Mouse (Mus musculus) adipocyte (in vitro differentiated cells): Measurements from ENCODE around the gene Srsf2.
"Not testable (repeated sequence)": the region's sequence is repeated elsewhere in the genome, so short reads cannot be mapped to it uniquely, and the experiment has no call there.

Experiments
- DNase-seq: peaks from one replicate; pipeline ENCODE4 v3.0.0-alpha.2; 2016; ENCODE audit warnings: low spot score

Srsf2 gene

DNA sequence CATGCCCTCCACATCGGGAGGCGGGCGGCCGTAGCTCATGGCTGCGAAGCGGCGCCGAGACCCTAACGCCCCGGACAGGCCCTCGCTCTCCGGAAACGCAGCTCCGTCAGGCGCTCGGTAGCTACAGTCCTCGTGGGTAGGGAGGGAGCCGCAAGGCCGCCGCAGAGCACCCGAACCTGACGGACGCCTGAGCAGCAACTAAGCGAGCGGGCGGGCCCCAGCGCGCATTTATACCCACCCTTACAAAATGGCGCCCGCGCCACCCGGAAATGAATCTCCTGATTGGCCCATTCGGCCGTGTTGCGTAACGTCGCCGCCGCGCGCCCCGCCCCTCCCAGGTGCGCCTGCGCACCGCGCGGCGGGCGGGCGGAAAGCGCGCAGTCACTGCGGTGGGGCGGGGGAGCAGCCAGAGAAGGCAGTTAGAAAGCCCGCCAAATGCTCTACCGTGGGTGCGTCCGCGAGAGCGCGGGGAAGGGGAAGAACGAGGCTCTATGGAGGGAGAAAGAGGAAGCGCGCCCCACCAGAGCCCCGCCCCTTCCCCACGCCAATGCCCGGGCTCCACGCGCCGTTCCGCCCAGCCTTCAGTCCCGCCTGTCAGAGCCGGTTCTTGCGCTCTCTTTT lies at the start of gene Srsf2:
TSS of gene Srsf2 (minus strand) at position 204 of the 621 bp plus-strand sequence.
- peak; percentile 95 for DNase-seq

GRCm38 (mm10) chr11:116902588-116902987 lies 49.7 kb upstream of the Srsf2 start:
- DNase-seq: not testable (repeated sequence)

GRCm38 (mm10) chr11:116899247-116899646 lies 46.4 kb upstream of the Srsf2 start:
- no peak for DNase-seq

DNA sequence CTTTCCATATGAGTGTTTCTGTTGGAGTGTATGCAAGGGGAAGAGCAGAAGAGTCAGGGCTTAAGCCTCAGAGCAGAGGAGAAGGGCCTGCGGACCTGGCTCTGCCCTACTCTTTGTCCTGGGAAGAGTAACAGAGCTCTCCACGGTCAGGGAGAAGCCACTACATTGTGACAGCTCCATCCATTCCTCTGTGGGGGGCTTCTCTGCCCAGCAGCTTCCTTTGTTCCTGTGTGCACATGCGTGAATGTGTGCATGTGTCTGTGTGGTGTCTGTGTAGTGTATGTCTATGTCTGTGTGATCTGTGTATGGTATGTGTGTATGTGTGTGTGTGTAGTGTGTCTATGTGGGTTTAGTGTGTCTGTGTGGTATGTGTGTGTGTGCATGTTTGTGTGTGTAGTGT lies 42.5 kb upstream of the Srsf2 start:
- DNase-seq: no peak

- no peak for DNase-seq
These were observed 40.9 kb upstream of the Srsf2 start for GRCm38 (mm10) chr11:116893532-116894442.

DNA sequence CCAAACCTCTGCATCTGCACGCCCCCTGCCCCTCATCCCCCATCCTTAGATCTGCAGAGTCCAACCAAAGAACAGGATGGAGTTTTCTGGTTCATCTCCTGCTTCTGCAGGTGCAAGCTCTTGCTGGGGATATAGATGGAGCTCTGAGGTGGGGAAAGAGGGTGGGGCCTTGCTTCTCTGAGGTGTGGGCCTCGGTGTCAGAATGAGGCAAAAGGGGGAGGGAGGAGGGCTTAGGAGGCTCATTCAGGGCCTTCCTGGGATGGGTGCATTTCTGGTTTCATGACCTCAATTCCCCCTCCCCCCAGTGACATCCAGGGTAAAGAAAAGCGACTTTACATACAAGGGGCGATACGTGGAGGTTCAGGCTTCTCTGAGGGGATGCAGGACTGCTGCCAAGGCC lies 34.2 kb upstream of the Srsf2 start:
- no peak for DNase-seq

- DNase-seq: peak; percentile 92
These were observed 32.6 kb upstream of the Srsf2 start for GRCm38 (mm10) chr11:116885275-116886151.

DNA sequence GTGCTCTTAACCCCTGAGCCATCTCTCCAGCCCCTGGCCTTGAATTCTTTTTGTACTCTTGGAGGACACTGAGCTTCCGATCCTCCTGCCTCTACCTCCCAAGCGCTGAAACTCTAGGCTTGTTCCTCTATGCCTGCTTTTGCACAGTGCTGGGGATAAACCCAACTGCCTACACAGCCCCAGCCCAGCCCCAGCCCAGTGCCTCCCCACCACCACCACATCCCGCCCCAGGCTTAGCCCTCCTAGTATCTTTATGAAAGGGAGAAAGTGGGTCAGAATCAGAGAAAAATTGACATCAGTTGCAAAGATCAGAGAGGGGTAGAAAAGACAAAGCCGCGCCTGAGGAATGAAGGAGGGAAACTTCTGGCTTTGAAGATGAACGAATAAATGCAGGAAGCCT lies 31.2 kb upstream of the Srsf2 start:
- no peak for DNase-seq

DNA sequence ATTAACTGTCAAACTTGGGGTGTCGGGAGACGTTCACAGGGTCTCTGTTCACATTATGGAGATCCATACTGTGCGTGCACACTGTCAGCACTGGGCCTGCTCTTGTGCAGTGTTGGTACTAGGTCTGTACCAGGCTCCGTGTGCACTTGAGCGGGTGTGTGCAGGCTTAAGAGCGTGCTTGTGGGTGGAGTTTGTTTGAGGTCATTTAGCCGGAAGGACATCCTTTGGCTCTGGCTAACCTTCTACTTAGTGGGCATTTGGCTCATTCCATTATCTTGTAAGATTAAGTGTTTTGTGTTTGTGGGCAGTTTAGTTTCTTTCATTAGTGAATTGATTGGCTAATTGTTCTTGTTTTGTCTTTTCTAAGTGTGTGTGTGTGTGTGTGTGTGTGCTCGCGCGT lies 29.6 kb upstream of the Srsf2 start:
- no peak for DNase-seq

DNA sequence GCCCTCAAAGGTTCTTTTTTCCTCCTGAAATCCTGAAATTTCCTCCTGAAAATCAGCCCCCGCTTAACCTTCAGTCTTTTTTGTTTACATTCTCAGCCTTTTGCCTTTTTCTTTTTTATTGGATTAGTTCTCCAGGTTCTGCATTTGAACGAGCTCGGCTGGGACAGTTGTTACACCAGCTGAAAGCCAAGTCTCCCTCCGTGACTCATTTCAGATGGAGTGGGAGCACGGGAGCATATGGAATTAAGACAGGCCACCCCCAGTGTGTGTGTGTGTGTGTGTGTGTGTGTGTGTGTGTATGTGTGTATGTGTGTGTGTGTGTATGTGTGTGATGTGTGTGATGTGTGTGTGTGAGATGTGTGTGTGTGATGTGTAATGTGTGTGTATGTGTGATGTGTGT lies 28.5 kb upstream of the Srsf2 start:
- DNase-seq: no peak

DNA sequence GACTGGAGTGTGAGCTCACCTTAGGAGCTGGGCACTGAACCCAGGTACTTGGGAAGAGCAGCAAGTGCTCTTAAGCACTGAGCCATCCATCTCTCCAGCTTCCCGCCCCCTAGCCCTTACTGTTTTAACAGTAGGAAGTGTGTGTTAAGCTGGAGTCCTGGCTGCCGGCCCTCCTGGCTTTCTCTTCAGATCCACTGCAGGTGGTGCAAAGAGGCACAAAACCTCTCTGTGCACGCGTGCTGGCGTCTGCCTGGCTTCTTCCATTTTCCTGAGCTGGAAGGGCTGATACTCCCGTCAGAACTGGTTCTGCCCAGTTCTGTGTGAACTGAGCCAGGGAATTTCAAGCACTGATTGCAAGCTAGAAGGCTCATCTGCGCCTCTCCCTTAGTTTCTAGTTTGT lies 27.9 kb upstream of the Srsf2 start:
- peak; percentile 16 for DNase-seq

DNA sequence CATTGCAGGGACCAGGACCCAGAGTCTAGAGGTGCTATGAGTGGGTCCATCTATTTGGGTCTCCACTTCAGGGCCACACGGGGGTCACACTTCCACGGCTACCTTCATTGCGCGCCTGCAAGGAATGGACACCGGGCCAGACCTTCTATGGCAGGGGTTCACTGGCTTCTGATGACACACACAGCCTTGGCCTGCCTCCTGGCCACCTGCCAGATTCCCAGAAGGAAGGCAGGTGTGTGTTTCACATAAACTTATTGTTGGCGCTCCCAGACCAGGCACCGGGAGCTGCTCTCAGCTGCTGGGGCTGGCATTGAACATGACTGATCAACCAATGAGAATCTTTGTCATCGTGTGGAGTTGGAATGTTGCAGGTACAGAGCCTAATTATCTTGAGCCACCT lies 25.6 kb upstream of the Srsf2 start:
- DNase-seq: no peak

GRCm38 (mm10) chr11:116873987-116874386 lies 21.1 kb upstream of the Srsf2 start:
- no peak for DNase-seq

DNA sequence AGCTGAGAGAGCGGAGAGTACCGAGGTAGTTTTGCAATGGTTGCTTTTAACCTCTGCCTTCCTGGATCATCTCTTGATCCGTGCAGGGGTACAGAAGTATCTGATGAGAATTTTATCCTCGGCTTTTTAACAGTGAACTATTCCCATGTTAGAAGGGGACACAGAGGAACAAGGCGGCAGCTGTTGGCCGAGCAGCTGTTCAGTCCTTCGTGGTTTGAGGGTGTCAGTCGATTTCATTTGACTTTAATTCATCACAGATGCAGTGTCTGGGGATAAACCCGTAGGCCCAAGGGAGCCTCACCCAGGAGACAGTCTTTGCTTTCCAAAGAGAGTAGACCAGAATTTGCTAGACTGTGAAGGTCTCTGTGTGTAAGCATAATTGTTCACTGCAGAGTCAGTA lies 18.6 kb upstream of the Srsf2 start:
- DNase-seq: no peak

DNA sequence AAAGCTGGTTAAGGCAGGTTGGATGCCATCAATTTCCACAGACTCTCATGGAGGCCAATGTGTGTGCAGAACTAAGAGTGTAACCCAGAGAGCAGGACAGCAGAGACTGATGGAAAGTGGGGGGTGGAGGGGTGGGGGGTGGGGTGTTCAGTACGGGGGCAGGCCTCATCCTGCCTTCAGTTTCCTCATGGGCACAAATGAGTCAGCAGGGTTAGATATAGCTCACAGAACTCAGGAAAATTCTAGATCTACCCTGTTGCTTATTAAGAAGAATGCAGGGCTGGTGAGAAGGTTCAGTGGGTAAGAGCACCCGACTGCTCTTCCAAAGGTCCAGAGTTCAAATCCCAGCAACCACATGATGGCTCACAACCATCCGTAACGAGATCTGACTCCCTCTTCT lies 16.7 kb upstream of the Srsf2 start:
- DNase-seq: no peak

DNA sequence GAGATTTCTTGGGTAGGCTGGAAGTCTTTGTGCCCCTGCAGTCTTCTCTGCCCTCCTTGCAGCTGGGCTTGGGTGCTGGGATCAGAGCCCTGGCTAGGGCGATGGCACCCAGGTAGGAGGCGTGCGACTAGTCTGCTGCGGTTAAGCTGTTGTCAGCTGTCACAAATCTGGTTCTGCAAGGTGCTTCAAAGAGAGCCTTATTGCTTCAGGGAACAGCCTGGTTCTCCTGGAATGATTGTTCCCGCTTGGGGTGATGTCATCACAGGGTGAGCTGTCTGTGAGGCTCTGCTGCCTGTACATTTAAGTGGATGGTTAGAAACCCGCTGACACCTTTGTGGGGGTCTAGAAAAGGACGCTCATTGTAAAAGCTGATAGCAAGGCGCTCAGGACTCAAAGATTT lies 16.3 kb upstream of the Srsf2 start:
- no peak for DNase-seq

- DNase-seq: peak; percentile 87
These were observed 15.2 kb upstream of the Srsf2 start for GRCm38 (mm10) chr11:116868129-116868528.

DNA sequence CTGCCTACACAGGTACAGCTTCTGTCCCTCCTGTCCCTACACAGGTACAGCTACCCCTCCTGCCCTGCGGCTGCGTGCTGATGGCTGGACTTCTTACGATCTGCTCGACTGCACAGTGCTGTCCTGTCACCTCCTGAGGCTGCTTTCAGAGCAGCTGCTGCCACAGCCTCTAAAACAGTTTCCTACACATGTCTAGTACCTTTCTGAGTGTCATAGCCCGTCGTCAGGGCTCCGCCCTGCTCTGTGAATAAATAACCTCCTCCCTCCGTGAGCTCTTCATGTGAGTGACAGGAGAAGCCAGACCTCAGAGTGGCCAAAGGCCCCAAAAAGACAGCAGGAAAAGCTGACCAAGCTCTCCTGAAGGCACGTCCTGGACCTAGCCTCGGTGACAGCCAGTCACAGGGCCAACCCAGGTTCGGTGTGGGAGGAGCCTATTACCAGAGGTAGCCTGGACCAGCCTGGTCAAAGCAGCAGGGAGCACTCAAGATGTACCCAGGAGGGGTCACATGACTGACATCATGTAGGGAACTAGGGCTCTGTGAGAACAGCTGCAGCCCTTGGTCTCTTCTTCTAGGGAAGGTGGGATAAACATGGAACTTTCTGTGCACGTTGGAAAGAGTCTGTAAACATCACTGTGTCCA lies 13.2 kb upstream of the Srsf2 start:
- DNase-seq: no peak

DNA sequence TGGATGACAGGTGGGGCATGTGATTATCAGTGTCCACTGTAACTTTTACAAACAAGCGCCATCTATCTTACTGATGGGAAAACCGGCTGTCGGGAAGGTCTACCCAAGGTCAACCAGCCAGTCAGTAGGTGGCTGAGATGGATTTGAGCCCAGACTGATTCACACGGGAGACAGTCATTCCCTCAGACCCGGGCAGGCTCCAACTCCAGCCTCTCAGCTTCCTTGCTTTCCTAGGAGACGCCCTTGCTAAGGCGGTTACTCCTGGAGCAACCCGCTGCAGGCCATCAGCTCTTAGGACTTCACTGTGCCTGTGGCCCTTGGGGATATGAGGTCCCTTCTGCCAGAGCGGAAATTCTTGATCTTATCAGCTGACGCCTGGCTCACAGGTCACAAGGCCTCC lies 11.6 kb upstream of the Srsf2 start:
- no peak for DNase-seq

DNA sequence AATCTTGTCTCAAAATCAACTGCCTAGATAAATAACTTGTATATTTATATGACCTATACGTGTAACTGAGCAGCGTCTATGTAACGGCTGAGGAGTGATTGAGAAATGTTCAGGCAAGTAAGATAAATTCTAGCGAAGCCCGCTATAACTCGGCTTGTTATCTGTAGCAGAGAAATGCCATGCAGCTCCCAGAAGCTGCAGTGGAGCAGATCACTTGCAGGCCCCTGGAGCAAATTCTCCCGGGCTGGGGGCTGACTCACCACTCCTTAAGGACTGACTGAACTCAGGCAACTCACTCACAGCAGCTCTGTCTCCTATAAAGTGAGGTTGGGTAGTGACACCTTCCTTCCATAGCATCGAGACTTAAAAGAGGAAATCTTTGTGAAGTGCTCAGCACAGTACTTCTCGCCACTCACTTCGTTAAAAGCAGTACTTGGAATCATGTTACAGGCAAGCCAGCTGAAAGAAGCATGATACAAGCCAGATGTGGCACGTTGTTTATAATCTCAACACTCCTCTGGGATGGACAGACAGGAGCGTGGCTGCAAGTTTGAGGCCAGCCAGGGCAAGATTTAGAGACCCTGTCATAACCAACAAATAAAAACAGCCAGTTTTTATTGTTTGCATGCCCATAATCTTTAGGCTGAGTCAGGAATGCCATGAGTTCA lies 4.4 kb upstream of the Srsf2 start:
- DNase-seq: no peak

DNA sequence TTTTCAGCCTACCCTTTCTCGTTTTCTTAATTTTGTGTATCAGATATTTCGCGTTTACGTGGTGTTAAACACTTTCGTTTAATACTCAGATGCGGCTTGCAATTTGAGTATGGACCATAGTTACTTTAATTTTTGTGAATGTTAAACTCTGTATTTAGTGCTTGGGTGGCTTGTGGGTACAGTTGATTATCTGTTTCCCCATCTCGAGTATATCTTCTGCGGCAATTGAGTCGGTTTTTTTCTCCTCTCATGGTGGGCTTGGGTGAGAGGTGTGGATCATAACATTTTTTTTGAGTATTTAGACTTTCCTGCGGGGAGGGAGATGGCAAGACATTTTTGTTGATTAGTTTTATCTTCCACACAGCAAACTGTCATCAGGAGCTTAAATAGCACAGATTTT lies 1.4 kb upstream of the Srsf2 start:
- no peak for DNase-seq

GRCm38 (mm10) chr11:116853512-116853928 lies 626 bp upstream of the Srsf2 start:
- DNase-seq: no peak
